Mouse (Mus musculus) MEL (cell line): ENCODE results near the gene Gm45194.

ENCODE experiments used
- CHD2 ChIP-seq: IDR thresholded peaks from 2 replicates; pipeline ENCODE4 v1.6.1; 2011; ENCODE audit warnings: low read length, improper control_type of control experiment
- CTCF ChIP-seq, 3 experiments: IDR thresholded peaks in 2 of 3; conservative IDR thresholded peaks in 1 of 3; 2 replicates each; pipeline ENCODE4 v1.5.1; 2011 to 2012; ENCODE audit warnings: low read length in 3 of 3, low read depth in 2 of 3, mild to moderate bottlenecking in 2 of 3, improper control_type of control experiment in 1 of 3, inconsistent platforms in 1 of 3, mixed read lengths in 1 of 3, moderate library complexity in 1 of 3; ENCODE audit not compliant: control insufficient read depth in 1 of 3, insufficient read depth in 1 of 3, poor library complexity in 1 of 3, severe bottlenecking in 1 of 3
- GABPA ChIP-seq: IDR thresholded peaks from 2 replicates; pipeline ENCODE4 v1.6.1; 2012; ENCODE audit warnings: low read depth, mild to moderate bottlenecking, inconsistent platforms, low read length, improper control_type of control experiment, moderate library complexity
- KAT2A ChIP-seq: conservative IDR thresholded peaks from 2 replicates; pipeline ENCODE4 v1.6.1; 2012; ENCODE audit warnings: low read depth, low read length, improper control_type of control experiment, inconsistent platforms
- POLR2A ChIP-seq, 2 experiments: IDR thresholded peaks; 2 replicates each; pipeline ENCODE4 v1.6.1; 2011 to 2012; ENCODE audit warnings: low read length in 2 of 2, mild to moderate bottlenecking in 2 of 2, control low read depth in 1 of 2, improper control_type of control experiment in 1 of 2, low read depth in 1 of 2, moderate library complexity in 1 of 2; ENCODE audit not compliant: control insufficient read depth in 1 of 2, insufficient read depth in 1 of 2, poor library complexity in 1 of 2
- TAL1 ChIP-seq: IDR thresholded peaks from 2 replicates; pipeline ENCODE4 v1.6.1; 2012; ENCODE audit warnings: mild to moderate bottlenecking, inconsistent platforms, low read length, moderate library complexity, mixed read lengths
- TCF12 ChIP-seq: IDR thresholded peaks from 2 replicates; pipeline ENCODE4 v1.6.1; 2014; ENCODE audit warnings: low read depth, mild to moderate bottlenecking, inconsistent platforms, low read length, improper control_type of control experiment, moderate library complexity
- ZKSCAN1 ChIP-seq: IDR thresholded peaks from 2 replicates; pipeline ENCODE4 v1.6.1; 2012; ENCODE audit warnings: low read depth, mild to moderate bottlenecking, inconsistent platforms, low read length, improper control_type of control experiment, moderate library complexity

DNA sequence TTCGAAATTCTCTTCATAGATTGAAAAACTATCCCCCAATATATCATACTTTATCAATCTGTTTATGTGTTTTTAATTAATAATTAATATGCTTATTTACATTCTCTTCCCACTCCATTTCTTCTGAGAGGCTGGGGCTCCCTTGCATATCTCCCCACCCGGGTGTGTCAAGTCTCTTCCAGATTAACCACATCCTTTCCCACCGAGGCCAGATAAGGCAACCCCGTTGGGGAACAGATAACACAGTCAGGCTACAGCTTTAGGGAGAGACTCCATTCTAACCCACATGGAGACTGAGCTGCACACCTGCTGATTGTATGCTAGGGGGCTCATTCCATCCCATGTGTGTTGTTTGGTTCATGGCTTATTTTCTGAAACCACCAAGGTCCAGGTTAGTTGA is 69.7 kb downstream of the Gm45194 start:
- TF ChIP-seq POLR2A (IDR thresholded peaks at IDR 0.05; ENCODE audit: control insufficient read depth in 1 of 2, insufficient read depth in 1 of 2, low read depth in 1 of 2, low read length in 2 of 2, poor library complexity in 1 of 2) (no peak), CTCF (IDR thresholded peaks at IDR 0.05 in 2 of 3, conservative IDR thresholded peaks at IDR 0.05 in 1 of 3; ENCODE audit: control insufficient read depth in 1 of 3, insufficient read depth in 1 of 3, low read depth in 2 of 3, low read length in 3 of 3, poor library complexity in 1 of 3, severe bottlenecking in 1 of 3) (no peak), TAL1 (peak; percentile 46), ZKSCAN1 (no peak), GABPA (no peak), TCF12 (peak; percentile 98), CHD2 (no peak), KAT2A (no peak)
